Mouse (Mus musculus) kidney, adult 8-10 months (tissue): Measurements from ENCODE around the gene Marc1.

Source experiments
- DNase-seq, 2 experiments: peaks; one replicate each; pipeline ENCODE4 v3.0.0; 2022

Marc1 gene

GRCm38 (mm10) chr1:184810780-184811575 is at the start of gene Marc1:
Gene Marc1, minus strand, starts transcription at chr1:184811313.
- DNase-seq, result peak; percentile 45 to 64

- DNase-seq, result no peak
These were observed 49.2 kb upstream of the Marc1 start for GRCm38 (mm10) chr1:184860276-184860675.

DNA sequence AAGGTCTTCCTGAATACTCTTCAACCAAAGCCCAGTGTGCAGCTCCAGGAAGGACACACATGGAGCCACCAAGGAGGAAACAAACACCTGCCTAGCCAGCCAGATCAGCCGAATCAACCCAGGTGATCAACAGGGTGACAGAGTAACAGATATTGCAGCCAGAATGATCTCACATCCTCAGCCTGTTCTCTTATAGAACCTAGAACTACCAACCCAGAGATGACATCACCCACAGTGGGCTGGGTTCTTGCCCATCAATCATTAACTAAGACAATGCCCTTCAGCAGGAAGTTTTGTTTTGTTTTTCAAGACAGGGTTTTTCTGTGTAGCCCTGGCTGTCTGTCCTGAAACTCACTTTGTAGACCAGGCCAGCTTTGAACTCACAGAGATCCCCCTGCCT is 47.1 kb upstream of the Marc1 start:
- DNase-seq, result peak in 1 of 2 experiments; percentile 65

DNA sequence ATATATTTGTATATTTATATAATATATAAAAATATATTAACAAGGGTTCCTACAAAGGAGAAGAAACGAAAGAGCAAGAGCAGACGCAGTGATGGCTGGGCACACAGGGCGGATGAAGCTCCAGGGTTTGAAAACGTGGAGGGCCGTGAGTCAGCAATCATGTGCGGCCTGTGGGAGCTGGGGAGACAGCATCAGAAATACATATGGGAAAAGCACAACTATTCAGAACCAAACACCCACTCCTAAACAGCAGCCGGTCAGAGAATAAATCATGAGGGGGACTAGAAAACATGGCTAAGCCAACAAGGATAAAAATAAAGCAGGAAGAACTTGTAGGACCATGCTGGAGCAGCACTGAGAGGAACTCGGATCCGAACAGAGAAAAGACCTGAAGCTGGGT is 46.1 kb upstream of the Marc1 start:
- DNase-seq, result no peak

GRCm38 (mm10) chr1:184853922-184854321 is 42.8 kb upstream of the Marc1 start:
- DNase-seq, result no peak

GRCm38 (mm10) chr1:184853339-184853738 is 42.2 kb upstream of the Marc1 start:
- DNase-seq, result peak; percentile 78 to 80

GRCm38 (mm10) chr1:184851741-184852618 is 40.9 kb upstream of the Marc1 start:
- DNase-seq, result peak; percentile 96 to 98

GRCm38 (mm10) chr1:184851166-184851565 is 40.1 kb upstream of the Marc1 start:
- DNase-seq, result peak; percentile 67 to 75

DNA sequence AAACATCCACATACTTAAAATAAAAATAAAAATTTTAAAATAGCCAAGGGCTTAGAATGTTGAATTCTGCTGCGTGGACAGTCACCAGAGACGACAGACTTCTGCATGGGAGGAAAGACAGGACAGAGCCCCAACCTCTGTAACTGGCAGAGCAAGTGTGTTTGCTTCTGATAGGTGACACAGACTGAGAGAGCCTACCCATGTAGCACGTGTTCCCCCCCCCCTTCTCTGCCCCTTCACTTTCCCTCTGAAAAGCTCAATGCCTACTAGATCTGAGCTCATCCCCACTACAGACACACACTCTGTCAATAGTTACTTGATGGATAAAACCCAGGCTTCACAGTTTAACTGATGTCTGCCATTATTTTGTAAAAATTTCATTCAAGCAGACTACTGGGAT is 35.9 kb upstream of the Marc1 start:
- DNase-seq, result no peak

DNA sequence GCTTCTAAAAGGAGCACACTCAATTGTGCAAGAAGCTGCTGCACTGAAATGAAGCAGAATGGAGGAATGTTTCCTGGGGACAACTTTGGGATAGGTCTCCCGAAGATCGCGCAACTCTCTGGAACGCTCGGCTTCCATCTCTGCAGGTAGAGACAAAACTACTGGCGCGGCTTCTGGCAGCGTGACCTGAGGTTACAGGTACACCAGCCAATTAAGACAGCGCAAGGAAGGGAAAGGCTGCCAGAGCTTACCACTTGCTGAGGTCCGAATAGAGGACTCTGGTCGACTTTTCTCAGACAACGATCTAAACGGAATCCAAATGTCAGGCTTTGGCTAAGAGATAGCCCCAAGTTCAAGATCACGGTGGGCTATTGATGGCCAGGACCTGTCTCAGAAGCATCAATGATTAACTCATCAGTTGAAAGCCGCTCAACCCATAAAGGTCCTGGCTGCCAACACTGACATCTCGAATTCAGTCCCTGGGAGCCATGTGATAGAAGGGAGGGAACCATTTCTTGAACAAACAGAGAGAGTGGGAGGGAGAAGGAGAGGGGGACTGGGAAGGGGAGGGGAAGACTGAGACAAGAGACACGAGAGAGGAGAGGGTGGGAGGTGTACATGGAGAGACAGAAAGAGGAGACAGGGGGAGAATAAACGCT is 35.1 kb upstream of the Marc1 start, which contains the start of gene Marc2:
Gene Marc2, minus strand, starts transcription at position 360 of the 659 bp plus-strand sequence.
- peak; percentile 69 to 72 for DNase-seq

GRCm38 (mm10) chr1:184845111-184846071 is 34.3 kb upstream of the Marc1 start:
- DNase-seq, result peak; percentile 89 to 92

- peak in 1 of 2 experiments; percentile 54 for DNase-seq
These were observed 33.4 kb upstream of the Marc1 start for GRCm38 (mm10) chr1:184844326-184845066.

DNA sequence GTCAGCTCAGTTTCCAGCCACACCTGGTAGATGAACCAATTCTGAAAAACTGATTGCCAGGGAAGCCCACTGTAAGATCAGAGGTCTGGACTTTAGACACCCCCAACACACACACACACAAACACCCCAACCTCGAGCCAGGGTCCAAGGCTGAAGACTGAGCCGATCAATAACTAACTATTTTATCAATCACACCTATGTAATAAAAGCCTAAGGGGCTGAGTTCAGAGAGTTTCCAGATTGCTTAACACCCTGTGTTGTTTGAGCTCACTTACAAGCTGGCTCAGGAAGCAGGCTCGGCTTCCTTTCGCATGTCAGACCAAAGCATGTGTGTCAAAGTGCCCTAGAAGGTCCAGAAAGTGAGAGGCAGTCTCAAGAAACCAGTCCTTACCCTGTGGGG is 26.5 kb upstream of the Marc1 start:
- no peak for DNase-seq

- DNase-seq, result no peak
These were observed 25.2 kb upstream of the Marc1 start for GRCm38 (mm10) chr1:184836350-184836749.

DNA sequence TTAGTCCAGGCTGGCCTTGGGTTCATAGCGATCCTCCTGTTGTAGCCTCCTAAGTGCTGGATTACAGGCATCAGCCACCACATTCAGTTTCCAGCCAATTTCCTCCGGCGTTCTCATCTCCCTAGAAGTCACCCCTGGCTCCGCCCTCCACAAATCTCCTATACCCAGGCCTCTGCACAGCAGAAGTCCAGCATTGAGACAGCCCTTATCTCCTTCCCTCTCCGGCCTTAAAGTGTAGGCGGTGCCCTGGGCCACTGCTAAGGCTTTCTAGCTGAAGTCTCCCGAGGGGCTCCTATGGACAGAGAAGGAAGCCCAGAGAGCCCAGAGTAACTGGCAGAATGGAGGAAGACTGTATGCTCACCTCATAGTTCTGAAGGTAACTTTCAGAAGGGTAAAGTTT is 22.4 kb upstream of the Marc1 start:
- no peak for DNase-seq

DNA sequence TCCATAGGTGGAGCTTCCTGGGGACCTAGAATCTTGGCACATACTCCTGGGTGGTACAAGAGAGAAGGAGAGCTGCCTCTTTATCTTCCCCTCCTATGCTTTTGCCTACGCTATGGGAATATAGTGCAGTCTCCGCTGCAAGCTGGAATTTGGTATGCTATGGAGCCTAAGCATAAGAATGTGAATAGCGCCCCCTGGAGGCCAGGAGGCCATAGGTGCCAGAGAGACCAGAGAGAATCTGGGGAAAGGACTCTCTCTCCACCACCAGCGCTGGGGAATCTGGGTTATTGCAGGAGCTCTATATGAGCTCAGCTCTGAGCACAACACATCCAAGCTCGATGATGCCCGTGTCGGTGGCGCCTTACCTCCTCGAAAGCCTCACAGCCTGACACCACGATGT is 21.1 kb upstream of the Marc1 start:
- DNase-seq, result no peak

DNA sequence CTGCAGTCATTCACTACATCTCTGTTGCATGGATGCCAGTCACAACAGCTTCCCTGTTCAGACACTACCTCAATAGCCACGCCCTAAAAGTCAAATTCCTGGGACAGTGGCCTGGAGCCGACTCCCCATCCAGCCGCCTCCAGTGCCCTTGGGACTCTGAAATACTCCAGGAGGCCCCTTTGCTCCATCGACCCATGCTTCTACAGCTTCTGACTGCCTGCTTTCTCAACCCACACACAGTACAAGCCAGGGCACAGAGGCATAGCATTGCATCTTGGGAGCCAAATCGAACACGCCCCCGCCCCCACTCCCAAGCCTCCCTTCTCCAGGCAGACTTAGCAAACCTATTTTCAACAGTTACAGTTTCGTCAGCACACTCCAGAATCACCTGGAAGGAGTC is 18.8 kb upstream of the Marc1 start:
- no peak for DNase-seq

DNA sequence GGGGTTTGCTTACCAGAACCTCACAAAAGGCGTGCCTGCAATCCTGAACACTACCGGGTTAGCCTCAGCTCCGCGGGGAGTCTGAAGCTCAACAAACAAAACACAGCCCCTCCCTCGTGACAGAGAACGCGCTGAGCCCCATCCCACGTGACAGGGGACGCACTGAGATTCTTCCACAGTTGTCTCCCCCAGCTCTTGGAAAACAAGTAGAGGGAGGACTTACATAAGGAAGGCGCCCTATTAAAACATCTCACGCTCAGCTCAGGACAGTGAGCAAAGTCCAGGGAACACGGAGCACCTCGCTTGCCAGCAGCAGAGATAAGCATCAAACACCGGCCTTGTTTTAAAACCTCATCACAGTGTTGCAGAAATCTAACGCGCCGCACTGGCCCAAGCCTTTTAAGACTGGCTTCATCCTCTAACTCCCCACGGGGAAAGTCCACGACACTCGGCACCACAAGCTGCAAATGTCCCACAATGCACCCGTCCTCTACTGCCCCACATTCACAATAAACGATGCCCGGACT is 16.1 kb upstream of the Marc1 start:
- DNase-seq, result peak; percentile 76 to 85

GRCm38 (mm10) chr1:184825093-184825492 is 14.0 kb upstream of the Marc1 start:
- DNase-seq, result no peak

DNA sequence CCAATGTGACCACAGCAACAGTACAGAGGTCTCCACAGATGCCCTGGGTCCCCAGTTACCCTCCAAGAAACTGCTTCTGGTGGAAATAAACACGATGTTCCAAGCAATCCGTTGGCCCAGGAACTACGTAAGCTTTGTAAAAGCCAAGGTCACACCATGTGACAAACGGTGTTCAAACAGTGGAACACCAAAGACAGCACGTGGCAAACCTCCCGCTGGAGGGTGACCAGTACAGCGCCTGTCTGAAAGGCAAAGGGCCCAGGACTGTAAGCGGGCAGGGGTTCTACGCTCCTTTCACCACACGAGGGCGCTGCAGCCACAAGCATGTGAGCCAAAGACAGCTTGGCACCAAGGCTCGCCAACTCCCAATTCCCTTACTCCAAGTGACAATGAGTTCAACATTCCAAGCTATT is 13.3 kb upstream of the Marc1 start:
- peak; percentile 93 to 96 for DNase-seq

DNA sequence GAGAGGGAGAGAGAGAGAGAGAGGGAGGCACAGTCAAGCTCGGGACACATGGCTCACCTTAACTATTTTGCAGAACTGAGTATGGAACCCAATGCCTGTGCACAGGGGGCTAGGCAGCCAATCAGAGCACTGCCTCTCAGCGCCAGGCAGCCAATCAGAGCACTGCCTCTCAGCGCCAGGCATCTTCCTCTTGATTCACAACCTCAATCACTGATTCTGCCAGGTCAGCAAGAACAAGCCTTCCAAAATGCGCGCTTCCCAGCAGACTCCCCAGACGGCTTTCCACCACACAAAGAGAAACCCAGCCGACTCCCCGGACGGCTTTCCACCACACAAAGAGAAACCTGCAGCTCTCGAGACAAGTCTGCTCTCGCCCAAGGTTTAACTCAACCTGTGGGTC is 11.6 kb upstream of the Marc1 start:
- no peak for DNase-seq
